Mouse (Mus musculus): ENCODE results near the gene Prdm5. TPM values are rescaled to one million over a fixed set of nuclear protein-coding genes. Genes with fewer than 3 reads are reported as not detected.

Prdm5 gene
- polyA plus RNA-seq, 1 experiment from 2014 or later, result 6.3 TPM

GRCm38 (mm10) chr6:65888835-65889234, 110.0 kb downstream of the Prdm5 start:
- no peak for ATAC-seq (replicated peaks)
- no peak overlapping the region for H3K4me3 ChIP-seq
- no peak overlapping the region for H3K4me2 ChIP-seq (replicated peaks)
- H3K4me1 ChIP-seq, result no peaks in the 10 kb centered on the region
- H3K27me3 ChIP-seq, result no peaks in the 10 kb centered on the region
- no peaks in the 10 kb centered on the region for H3K9me3 ChIP-seq
- H3K9ac ChIP-seq (replicated peaks), result no peak overlapping the region
- WGBS, result 98% methylated on average over 1 of the region's 1 CpGs
- H3K36me3 ChIP-seq, result no peaks in the 10 kb centered on the region
- no peak overlapping the region for H3K27ac ChIP-seq (replicated peaks)

- no peak overlapping the region for H3K4me3 ChIP-seq
- no peaks in the 10 kb centered on the region for H3K27me3 ChIP-seq
- no peak overlapping the region for H3K9ac ChIP-seq (replicated peaks)
- no peaks in the 10 kb centered on the region for H3K4me1 ChIP-seq
- 90% methylated on average over 4 of the region's 4 CpGs for WGBS
- no peak for ATAC-seq (replicated peaks)
- H3K27ac ChIP-seq (replicated peaks), result no peak overlapping the region
- no peaks in the 10 kb centered on the region for H3K36me3 ChIP-seq
- no peaks in the 10 kb centered on the region for H3K9me3 ChIP-seq
- no peak overlapping the region for H3K4me2 ChIP-seq (replicated peaks)
Observed at GRCm38 (mm10) chr6:65892045-65892660, 113.4 kb downstream of the Prdm5 start.

GRCm38 (mm10) chr6:65906657-65907182, 127.9 kb downstream of the Prdm5 start:
- ATAC-seq (replicated peaks), result no peak
- H3K4me2 ChIP-seq (replicated peaks), result no peak overlapping the region
- H3K36me3 ChIP-seq, result no peaks in the 10 kb centered on the region
- H3K9me3 ChIP-seq, result no peaks in the 10 kb centered on the region
- no peaks in the 10 kb centered on the region for H3K4me1 ChIP-seq
- WGBS, result 87% methylated on average over 2 of the region's 2 CpGs
- H3K9ac ChIP-seq (replicated peaks), result no peak overlapping the region
- H3K4me3 ChIP-seq, result no peak overlapping the region
- no peaks in the 10 kb centered on the region for H3K27me3 ChIP-seq
- no peak overlapping the region for H3K27ac ChIP-seq (replicated peaks)

GRCm38 (mm10) chr6:65915421-65915820, 136.6 kb downstream of the Prdm5 start:
- WGBS, result 80% methylated on average over 5 of the region's 5 CpGs
- Histone ChIP-seq H3K27me3 (no peaks in the 10 kb centered on the region), H3K4me1 (no peaks in the 10 kb centered on the region), H3K4me2 (replicated peaks) (no peak overlapping the region), H3K36me3 (no peaks in the 10 kb centered on the region), H3K27ac (replicated peaks) (0 out of 2 replicates have a peak overlapping the region, but pooled peaks have one; percentile 1), H3K4me3 (no peak overlapping the region), H3K9ac (replicated peaks) (no peak overlapping the region), H3K9me3 (no peaks in the 10 kb centered on the region)
- ATAC-seq (replicated peaks), result 0 out of 2 replicates have a peak, but pooled peaks have one; percentile 35

- H3K4me3 ChIP-seq, result no peak overlapping the region
- peaks cover 12% of the 10 kb centered on the region; the same call in 1 of the 2 replicates for H3K27me3 ChIP-seq
- no peak overlapping the region for H3K27ac ChIP-seq (replicated peaks)
- 86% methylated on average over 3 of the region's 3 CpGs for WGBS
- no peak overlapping the region for H3K9ac ChIP-seq (replicated peaks)
- no peaks in the 10 kb centered on the region for H3K4me1 ChIP-seq
- H3K36me3 ChIP-seq, result no peaks in the 10 kb centered on the region
- H3K9me3 ChIP-seq, result no peaks in the 10 kb centered on the region
- ATAC-seq (replicated peaks), result no peak
- no peak overlapping the region for H3K4me2 ChIP-seq (replicated peaks)
Observed at GRCm38 (mm10) chr6:65921703-65922102, 142.9 kb downstream of the Prdm5 start.

GRCm38 (mm10) chr6:65923501-65924084, 144.8 kb downstream of the Prdm5 start:
- WGBS, result 50% methylated on average over 4 of the region's 4 CpGs

GRCm38 (mm10) chr6:65925737-65926333, 147.0 kb downstream of the Prdm5 start:
- 30% methylated on average over 3 of the region's 3 CpGs for whole genome bisulfite sequencing
- ATAC-seq (replicated peaks), result 0 out of 2 replicates have a peak, but pooled peaks have one; percentile 60

More at GRCm38 (mm10) chr6:65923501-65924084, 144.8 kb downstream of the Prdm5 start:
- no peak for ATAC-seq (replicated peaks)
- H3K27me3 ChIP-seq, result peaks cover 12% of the 10 kb centered on the region; the same call in 1 of the 2 replicates
- H3K36me3 ChIP-seq, result no peaks in the 10 kb centered on the region
- H3K4me3 ChIP-seq, result no peak overlapping the region
- no peak overlapping the region for H3K9ac ChIP-seq (replicated peaks)
- no peak overlapping the region for H3K4me2 ChIP-seq (replicated peaks)
- no peaks in the 10 kb centered on the region for H3K9me3 ChIP-seq
- H3K4me1 ChIP-seq, result no peaks in the 10 kb centered on the region
- H3K27ac ChIP-seq (replicated peaks), result no peak overlapping the region

GRCm38 (mm10) chr6:65930523-65930922, 151.7 kb downstream of the Prdm5 start:
- H3K27ac ChIP-seq (replicated peaks), result no peak overlapping the region
- H3K4me1 ChIP-seq, result no peaks in the 10 kb centered on the region
- H3K9ac ChIP-seq (replicated peaks), result no peak overlapping the region
- no peaks in the 10 kb centered on the region for H3K9me3 ChIP-seq
- no peaks in the 10 kb centered on the region for H3K36me3 ChIP-seq
- WGBS, result 95% methylated on average over 1 of the region's 1 CpGs
- no peaks in the 10 kb centered on the region for H3K27me3 ChIP-seq
- no peak for ATAC-seq (replicated peaks)
- no peak overlapping the region for H3K4me2 ChIP-seq (replicated peaks)
- H3K4me3 ChIP-seq, result no peak overlapping the region

More at GRCm38 (mm10) chr6:65925737-65926333, 147.0 kb downstream of the Prdm5 start:
- Histone ChIP-seq H3K4me3 (no peak overlapping the region), H3K36me3 (no peaks in the 10 kb centered on the region), H3K27me3 (peaks cover 12% of the 10 kb centered on the region; the same call in 1 of the 2 replicates), H3K4me1 (no peaks in the 10 kb centered on the region), H3K9me3 (no peaks in the 10 kb centered on the region), H3K9ac (replicated peaks) (no peak overlapping the region), H3K27ac (replicated peaks) (no peak overlapping the region), H3K4me2 (replicated peaks) (no peak overlapping the region)

GRCm38 (mm10) chr6:65932776-65933175, 154.0 kb downstream of the Prdm5 start:
- Histone ChIP-seq H3K27me3 (no peaks in the 10 kb centered on the region), H3K9me3 (no peaks in the 10 kb centered on the region), H3K4me1 (no peaks in the 10 kb centered on the region), H3K36me3 (no peaks in the 10 kb centered on the region), H3K4me2 (replicated peaks) (no peak overlapping the region), H3K4me3 (no peak overlapping the region), H3K9ac (replicated peaks) (no peak overlapping the region), H3K27ac (replicated peaks) (no peak overlapping the region)
- WGBS, result 39% methylated on average over 1 of the region's 1 CpGs
- ATAC-seq (replicated peaks), result no peak

GRCm38 (mm10) chr6:65933177-65933576, 154.4 kb downstream of the Prdm5 start:
- H3K9me3 ChIP-seq, result no peaks in the 10 kb centered on the region
- no peaks in the 10 kb centered on the region for H3K36me3 ChIP-seq
- H3K4me1 ChIP-seq, result no peaks in the 10 kb centered on the region
- H3K4me3 ChIP-seq, result no peak overlapping the region
- WGBS, result 13% methylated on average over 4 of the region's 4 CpGs
- no peak overlapping the region for H3K27ac ChIP-seq (replicated peaks)
- H3K4me2 ChIP-seq (replicated peaks), result no peak overlapping the region
- no peak for ATAC-seq (replicated peaks)
- no peaks in the 10 kb centered on the region for H3K27me3 ChIP-seq
- H3K9ac ChIP-seq (replicated peaks), result no peak overlapping the region

GRCm38 (mm10) chr6:65935566-65936281, 156.9 kb downstream of the Prdm5 start:
- no peak overlapping the region for H3K4me2 ChIP-seq (replicated peaks)
- ATAC-seq (replicated peaks), result no peak
- no peaks in the 10 kb centered on the region for H3K9me3 ChIP-seq
- H3K4me1 ChIP-seq, result no peaks in the 10 kb centered on the region
- no peak overlapping the region for H3K27ac ChIP-seq (replicated peaks)
- no peaks in the 10 kb centered on the region for H3K27me3 ChIP-seq
- WGBS, result 90% methylated on average over 7 of the region's 7 CpGs
- H3K4me3 ChIP-seq, result no peak overlapping the region
- no peak overlapping the region for H3K9ac ChIP-seq (replicated peaks)
- H3K36me3 ChIP-seq, result no peaks in the 10 kb centered on the region

GRCm38 (mm10) chr6:65950492-65950891, 171.7 kb downstream of the Prdm5 start:
- no peaks in the 10 kb centered on the region for H3K27me3 ChIP-seq
- 62% methylated on average over 6 of the region's 6 CpGs for WGBS
- H3K9me3 ChIP-seq, result no peaks in the 10 kb centered on the region
- H3K4me2 ChIP-seq (replicated peaks), result no peak overlapping the region
- no peak overlapping the region for H3K9ac ChIP-seq (replicated peaks)
- H3K27ac ChIP-seq (replicated peaks), result no peak overlapping the region
- ATAC-seq (replicated peaks), result no peak
- no peaks in the 10 kb centered on the region for H3K36me3 ChIP-seq
- H3K4me1 ChIP-seq, result no peaks in the 10 kb centered on the region
- no peak overlapping the region for H3K4me3 ChIP-seq
